Mouse (Mus musculus) heart, adult 11 months (tissue): ENCODE measurements around the gene Mlh3.

Source experiments
- DNase-seq: peaks from one replicate; pipeline ENCODE4 v3.0.0; 2022

The Mlh3 gene

DNA sequence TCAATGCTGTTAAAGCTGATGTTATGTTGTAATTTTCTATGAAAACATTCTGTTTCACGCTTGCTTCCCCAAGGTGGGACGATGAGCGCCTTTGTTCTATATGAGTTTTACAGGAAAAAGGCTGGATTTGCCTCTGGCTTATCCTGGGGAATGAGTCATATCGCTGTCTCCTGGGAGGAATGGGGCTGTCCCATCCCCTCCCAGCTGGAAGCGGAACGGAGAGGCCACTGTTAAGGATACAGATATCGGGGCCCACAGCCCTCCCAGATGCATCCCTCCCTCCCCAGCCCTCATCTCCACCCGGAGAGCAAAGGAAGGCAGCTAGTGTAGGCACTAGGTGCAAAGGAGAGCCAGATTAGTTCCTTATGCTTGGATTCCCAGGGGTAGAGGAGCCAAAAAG lies 84.6 kb downstream of the Mlh3 start:
- peak; percentile 97 for DNase-seq
